Mouse (Mus musculus): ENCODE results near the gene Mrps6. TPM values are rescaled to one million over a fixed set of nuclear protein-coding genes. Genes with fewer than 3 reads are reported as not detected.

Gene Mrps6
- polyA plus RNA-seq, 1 experiment from 2014 or later: 127 TPM

DNA sequence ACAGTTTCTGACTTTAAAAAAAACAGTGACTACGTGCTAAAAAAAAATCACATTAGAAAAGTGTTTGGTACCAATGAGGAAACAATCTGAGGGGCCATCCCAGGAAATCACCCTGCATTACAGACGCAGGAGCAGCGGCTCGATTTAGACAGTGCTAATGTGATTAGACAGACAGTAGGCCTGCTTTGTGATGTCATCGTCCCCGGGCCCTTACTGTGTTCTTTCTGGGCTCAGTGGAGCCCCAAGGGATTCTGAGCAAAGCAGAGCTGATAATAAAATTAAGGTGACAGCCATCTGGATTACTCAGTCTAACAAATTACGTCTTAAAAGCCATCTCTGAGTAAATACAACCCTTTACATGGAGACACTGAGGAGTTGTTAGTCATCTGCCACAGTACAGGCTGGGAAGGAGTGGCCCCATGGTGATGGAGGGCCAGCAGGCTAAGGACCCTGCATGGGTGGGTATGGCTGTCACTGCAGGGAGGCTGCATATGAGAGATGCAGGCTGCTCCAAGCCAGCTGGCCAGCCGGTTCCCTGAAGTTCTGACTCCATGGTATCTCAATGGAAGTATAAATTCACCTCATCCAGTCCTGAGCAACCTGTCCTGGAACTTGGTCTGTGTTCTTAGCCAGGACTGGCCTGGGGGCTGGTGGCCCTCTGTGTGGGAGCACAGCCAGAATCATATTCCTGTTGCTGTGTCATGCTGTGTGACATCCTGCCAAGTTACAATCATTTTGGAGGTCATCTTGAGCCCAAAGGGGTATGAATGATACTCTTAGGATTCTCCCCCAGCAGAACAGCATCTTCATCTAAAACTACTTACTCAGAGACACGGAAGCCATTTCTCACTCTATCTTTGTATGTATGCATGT lies 59.5 kb downstream of the Mrps6 start:
- Histone ChIP-seq H3K36me3 (replicated peaks; ENCODE audit: control insufficient read depth, insufficient read depth, low read depth, low read length) (no peaks in the 10 kb centered on the region), H3K27me3 (ENCODE audit: control insufficient read depth, insufficient read depth, low read length) (no peaks in the 10 kb centered on the region), H3K4me2 (ENCODE audit: low read depth, low read length) (no peak overlapping the region), H3K4me3 (ENCODE audit: low read depth, low read length) (no peak overlapping the region), H3K27ac (replicated peaks; ENCODE audit: low read depth, low read length) (no peak overlapping the region), H3K9me3 (replicated peaks; ENCODE audit: control insufficient read depth, low read length) (no peaks in the 10 kb centered on the region), H3K9ac (replicated peaks; ENCODE audit: low read length) (no peak overlapping the region), H3K4me1 (ENCODE audit: control insufficient read depth, insufficient read depth, low read length) (no peaks in the 10 kb centered on the region; the same call in 1 of the 2 replicates)
- DNase-seq (ENCODE audit: low spot score) (no peak), ATAC-seq (replicated peaks; ENCODE audit: insufficient number of reproducible peaks, low FRiP score, low TSS enrichment, low read depth) (no peak)
- 68% methylated on average over 9 of the region's 9 CpGs for WGBS

DNA sequence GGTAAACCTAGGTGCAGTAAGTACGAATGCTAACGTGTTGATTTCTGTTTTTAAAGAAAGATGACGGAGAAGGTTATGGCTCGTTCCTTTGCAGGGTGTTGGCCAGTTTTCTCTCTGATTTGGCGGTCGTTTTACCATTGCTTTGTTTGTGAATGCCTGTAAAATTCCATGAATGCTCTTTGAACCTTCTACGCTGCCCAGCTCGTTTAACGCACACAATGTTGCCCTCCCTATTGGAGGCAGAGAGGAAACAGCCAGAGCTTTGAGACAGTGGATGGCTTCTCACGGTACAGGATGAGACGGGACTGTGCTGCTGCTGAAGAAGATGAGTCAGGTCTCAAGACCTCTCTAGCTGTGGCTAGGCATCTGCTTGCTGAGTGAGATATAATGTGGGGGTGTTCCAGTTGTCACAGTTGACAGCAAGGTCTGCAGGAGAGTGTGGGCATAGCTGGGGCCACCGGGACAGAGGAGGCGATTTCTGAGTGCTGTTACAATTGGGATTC lies 61.0 kb downstream of the Mrps6 start:
- H3K9ac ChIP-seq (replicated peaks; ENCODE audit: low read length): no peak overlapping the region
- H3K36me3 ChIP-seq (replicated peaks; ENCODE audit: control insufficient read depth, insufficient read depth, low read depth, low read length): no peaks in the 10 kb centered on the region
- H3K9me3 ChIP-seq (replicated peaks; ENCODE audit: control insufficient read depth, low read length): no peaks in the 10 kb centered on the region
- no peaks in the 10 kb centered on the region for H3K27me3 ChIP-seq (ENCODE audit: control insufficient read depth, insufficient read depth, low read length)
- H3K4me1 ChIP-seq (ENCODE audit: control insufficient read depth, insufficient read depth, low read length): no peaks in the 10 kb centered on the region; the same call in 1 of the 2 replicates
- no peak overlapping the region for H3K4me2 ChIP-seq (ENCODE audit: low read depth, low read length)
- no peak overlapping the region for H3K4me3 ChIP-seq (ENCODE audit: low read depth, low read length)
- ATAC-seq (replicated peaks; ENCODE audit: insufficient number of reproducible peaks, low FRiP score, low TSS enrichment, low read depth): no peak
- no peak for DNase-seq (ENCODE audit: low spot score)
- 68% methylated on average over 13 of the region's 13 CpGs for WGBS
- no peak overlapping the region for H3K27ac ChIP-seq (replicated peaks; ENCODE audit: low read depth, low read length)

GRCm38 (mm10) chr16:92120899-92121531 lies 62.9 kb downstream of the Mrps6 start:
- Histone ChIP-seq H3K9ac (replicated peaks; ENCODE audit: low read length) (no peak overlapping the region), H3K36me3 (replicated peaks; ENCODE audit: control insufficient read depth, insufficient read depth, low read depth, low read length) (no peaks in the 10 kb centered on the region), H3K4me1 (ENCODE audit: control insufficient read depth, insufficient read depth, low read length) (no peaks in the 10 kb centered on the region; the same call in 1 of the 2 replicates), H3K9me3 (replicated peaks; ENCODE audit: control insufficient read depth, low read length) (no peaks in the 10 kb centered on the region), H3K27ac (replicated peaks; ENCODE audit: low read depth, low read length) (no peak overlapping the region), H3K4me3 (ENCODE audit: low read depth, low read length) (no peak overlapping the region), H3K27me3 (ENCODE audit: control insufficient read depth, insufficient read depth, low read length) (no peaks in the 10 kb centered on the region), H3K4me2 (ENCODE audit: low read depth, low read length) (no peak overlapping the region)
- DNase-seq (ENCODE audit: low spot score) (no peak), ATAC-seq (replicated peaks; ENCODE audit: insufficient number of reproducible peaks, low FRiP score, low TSS enrichment, low read depth) (no peak)
- WGBS: 72% methylated on average over 17 of the region's 17 CpGs

- 55% methylated on average over 4 of the region's 4 CpGs for WGBS
- H3K9ac ChIP-seq (replicated peaks; ENCODE audit: low read length): no peak overlapping the region
- no peak overlapping the region for H3K4me3 ChIP-seq (ENCODE audit: low read depth, low read length)
- no peaks in the 10 kb centered on the region for H3K4me1 ChIP-seq (ENCODE audit: control insufficient read depth, insufficient read depth, low read length)
- no peak overlapping the region for H3K4me2 ChIP-seq (ENCODE audit: low read depth, low read length)
- H3K27ac ChIP-seq (replicated peaks; ENCODE audit: low read depth, low read length): no peak overlapping the region
- no peaks in the 10 kb centered on the region for H3K9me3 ChIP-seq (replicated peaks; ENCODE audit: control insufficient read depth, low read length)
- DNase-seq (ENCODE audit: low spot score): no peak
- H3K36me3 ChIP-seq (replicated peaks; ENCODE audit: control insufficient read depth, insufficient read depth, low read depth, low read length): no peaks in the 10 kb centered on the region
- no peaks in the 10 kb centered on the region for H3K27me3 ChIP-seq (ENCODE audit: control insufficient read depth, insufficient read depth, low read length)
- no peak for ATAC-seq (replicated peaks; ENCODE audit: insufficient number of reproducible peaks, low FRiP score, low TSS enrichment, low read depth)
Observed at GRCm38 (mm10) chr16:92127226-92127625, 69.2 kb downstream of the Mrps6 start.

GRCm38 (mm10) chr16:92127666-92128065 lies 69.6 kb downstream of the Mrps6 start:
- Histone ChIP-seq H3K9me3 (replicated peaks; ENCODE audit: control insufficient read depth, low read length) (no peaks in the 10 kb centered on the region), H3K36me3 (replicated peaks; ENCODE audit: control insufficient read depth, insufficient read depth, low read depth, low read length) (no peaks in the 10 kb centered on the region), H3K4me1 (ENCODE audit: control insufficient read depth, insufficient read depth, low read length) (no peaks in the 10 kb centered on the region), H3K27me3 (ENCODE audit: control insufficient read depth, insufficient read depth, low read length) (no peaks in the 10 kb centered on the region), H3K27ac (replicated peaks; ENCODE audit: low read depth, low read length) (no peak overlapping the region), H3K9ac (replicated peaks; ENCODE audit: low read length) (no peak overlapping the region), H3K4me2 (ENCODE audit: low read depth, low read length) (no peak overlapping the region), H3K4me3 (ENCODE audit: low read depth, low read length) (no peak overlapping the region)
- DNase-seq (ENCODE audit: low spot score) (no peak), ATAC-seq (replicated peaks; ENCODE audit: insufficient number of reproducible peaks, low FRiP score, low TSS enrichment, low read depth) (no peak)
- 86% methylated on average over 5 of the region's 5 CpGs for WGBS

DNA sequence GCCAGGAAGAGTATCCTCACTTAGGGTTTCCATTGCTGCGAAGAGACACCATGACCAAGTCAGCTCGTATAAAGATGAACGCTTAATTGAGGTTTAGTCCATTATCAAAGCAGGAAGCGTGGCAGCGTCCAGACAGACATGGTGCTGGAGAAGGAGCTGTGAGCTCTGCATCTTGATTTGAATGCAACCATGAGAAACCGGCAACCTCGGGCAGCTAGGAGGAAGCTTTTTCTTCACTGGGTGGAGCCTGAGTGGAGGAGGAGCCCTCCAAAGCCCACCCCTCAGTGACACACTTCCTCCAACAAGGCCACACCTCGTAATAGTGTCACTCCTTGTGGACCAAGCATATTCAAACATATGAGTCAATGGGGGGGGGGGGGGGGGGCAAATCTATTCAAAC lies 71.8 kb downstream of the Mrps6 start:
- H3K9ac ChIP-seq (replicated peaks; ENCODE audit: low read length): no peak overlapping the region
- WGBS: 91% methylated on average over 8 of the region's 8 CpGs
- no peak overlapping the region for H3K4me2 ChIP-seq (ENCODE audit: low read depth, low read length)
- H3K27ac ChIP-seq (replicated peaks; ENCODE audit: low read depth, low read length): no peak overlapping the region
- H3K27me3 ChIP-seq (ENCODE audit: control insufficient read depth, insufficient read depth, low read length): no peaks in the 10 kb centered on the region
- H3K4me3 ChIP-seq (ENCODE audit: low read depth, low read length): no peak overlapping the region
- H3K9me3 ChIP-seq (replicated peaks; ENCODE audit: control insufficient read depth, low read length): no peaks in the 10 kb centered on the region
- ATAC-seq (replicated peaks; ENCODE audit: insufficient number of reproducible peaks, low FRiP score, low TSS enrichment, low read depth) (no peak), DNase-seq (ENCODE audit: low spot score) (no peak)
- H3K36me3 ChIP-seq (replicated peaks; ENCODE audit: control insufficient read depth, insufficient read depth, low read depth, low read length): no peaks in the 10 kb centered on the region
- H3K4me1 ChIP-seq (ENCODE audit: control insufficient read depth, insufficient read depth, low read length): no peaks in the 10 kb centered on the region

- Histone ChIP-seq H3K36me3 (replicated peaks; ENCODE audit: control insufficient read depth, insufficient read depth, low read depth, low read length) (no peaks in the 10 kb centered on the region), H3K9ac (replicated peaks; ENCODE audit: low read length) (no peak overlapping the region), H3K4me3 (ENCODE audit: low read depth, low read length) (no peak overlapping the region), H3K27me3 (ENCODE audit: control insufficient read depth, insufficient read depth, low read length) (no peaks in the 10 kb centered on the region), H3K4me1 (ENCODE audit: control insufficient read depth, insufficient read depth, low read length) (no peaks in the 10 kb centered on the region), H3K27ac (replicated peaks; ENCODE audit: low read depth, low read length) (no peak overlapping the region), H3K4me2 (ENCODE audit: low read depth, low read length) (no peak overlapping the region), H3K9me3 (replicated peaks; ENCODE audit: control insufficient read depth, low read length) (no peaks in the 10 kb centered on the region)
- ATAC-seq (replicated peaks; ENCODE audit: insufficient number of reproducible peaks, low FRiP score, low TSS enrichment, low read depth) (no peak), DNase-seq (ENCODE audit: low spot score) (no peak)
- 83% methylated on average over 4 of the region's 4 CpGs for WGBS
Observed at GRCm38 (mm10) chr16:92132511-92132910, 74.4 kb downstream of the Mrps6 start.

- Histone ChIP-seq H3K27ac (replicated peaks; ENCODE audit: low read depth, low read length) (no peak overlapping the region), H3K9me3 (replicated peaks; ENCODE audit: control insufficient read depth, low read length) (no peaks in the 10 kb centered on the region), H3K4me1 (ENCODE audit: control insufficient read depth, insufficient read depth, low read length) (no peaks in the 10 kb centered on the region), H3K4me2 (ENCODE audit: low read depth, low read length) (no peak overlapping the region), H3K9ac (replicated peaks; ENCODE audit: low read length) (no peak overlapping the region), H3K36me3 (replicated peaks; ENCODE audit: control insufficient read depth, insufficient read depth, low read depth, low read length) (no peaks in the 10 kb centered on the region), H3K4me3 (ENCODE audit: low read depth, low read length) (no peak overlapping the region), H3K27me3 (ENCODE audit: control insufficient read depth, insufficient read depth, low read length) (no peaks in the 10 kb centered on the region)
- WGBS: 80% methylated on average over 11 of the region's 11 CpGs
- ATAC-seq (replicated peaks; ENCODE audit: insufficient number of reproducible peaks, low FRiP score, low TSS enrichment, low read depth) (no peak), DNase-seq (ENCODE audit: low spot score) (no peak)
Observed at GRCm38 (mm10) chr16:92134148-92134764, 76.2 kb downstream of the Mrps6 start.

Data from embryonic facial prominence, embryonic 11.5 days (tissue).